Comparison of ENCODE assay signal across 24 mouse cellular contexts in genomic region chr6:35169250-35169649, GRCm38 (mm10). TPM values are rescaled to one million over a fixed set of nuclear protein-coding genes. Genes with fewer than 3 reads are reported as not detected.
DNase-seq lines count a peak whose midpoint lies in the region; ATAC-seq and TF ChIP-seq lines count a peak whose summit lies in the region.
"Had no signal": no experiment of that assay in that cellular context is flagged by ENCODE, and none has a peak within 500 bp of the region (broad histone marks: within the 10 kb centered on the region; RNA-seq: fewer than 3 reads in every experiment).

No protein-coding gene starts in this region.

- H3K4me3 ChIP-seq in kidney, embryonic 15.5 days (replicated peaks), result no peak overlapping the region
- H3K4me3 ChIP-seq in brown adipose tissue, adult 24 weeks (ENCODE audit: insufficient read depth, low read depth, low read length), result no peak overlapping the region
- H3K4me3 ChIP-seq in kidney, postnatal 0 days (replicated peaks; ENCODE audit: low read depth, low read length), result no peak overlapping the region
- H3K4me3 ChIP-seq in liver, embryonic 16.5 days (ENCODE audit: low read depth, low read length), result no peak overlapping the region
- no peak overlapping the region for H3K4me3 ChIP-seq in hindbrain, embryonic 11.5 days (ENCODE audit: low read depth, low read length)
- H3K4me3 ChIP-seq in gastrocnemius, adult 2 months, result no peak overlapping the region
- H3K4me3 ChIP-seq: embryonic facial prominence, embryonic 15.5 days; hindbrain, embryonic 12.5 days; layer of hippocampus, adult 2 months; limb, embryonic 12.5 days; neural tube, embryonic 15.5 days had no signal

- no peak for TF ChIP-seq CTCF in kidney, postnatal 0 days (IDR thresholded peaks at IDR 0.05; ENCODE audit: low read depth)
- TF ChIP-seq CTCF in gastrocnemius, adult 2 months (IDR thresholded peaks at IDR 0.05), result no peak

- DNase-seq in kidney, adult 18-20 months, result peak; percentile 6
- DNase-seq in kidney, postnatal 0 days (ENCODE audit: low spot score), result no peak
- no peak for DNase-seq in hindbrain, embryonic 11.5 days (ENCODE audit: low spot score)
- DNase-seq in embryo, embryonic 10.5 days (ENCODE audit: low spot score), result no peak
- no peak for DNase-seq in gastrocnemius, adult 2 months
- DNase-seq: adrenal gland, postnatal 14 days; cerebellum, adult 8-10 months; gastrocnemius, postnatal 10 days; heart, adult 11 months; heart, postnatal 10 days; lung, adult 2 months; lung, postnatal 14 days; thymus, postnatal 14 days had no signal

- H3K27me3 ChIP-seq in kidney, embryonic 15.5 days, result no peaks in the 10 kb centered on the region
- no peaks in the 10 kb centered on the region for H3K27me3 ChIP-seq in kidney, postnatal 0 days (ENCODE audit: insufficient read depth, low read length)
- no peaks in the 10 kb centered on the region for H3K27me3 ChIP-seq in liver, embryonic 16.5 days (ENCODE audit: control insufficient read depth, insufficient read depth, low read depth, low read length)
- no peaks in the 10 kb centered on the region for H3K27me3 ChIP-seq in hindbrain, embryonic 11.5 days (ENCODE audit: control insufficient read depth, insufficient read depth, low read length)
- H3K27me3 ChIP-seq: embryonic facial prominence, embryonic 15.5 days; hindbrain, embryonic 12.5 days; limb, embryonic 12.5 days; neural tube, embryonic 15.5 days had no signal

- H3K36me3 ChIP-seq in kidney, embryonic 15.5 days, result no peaks in the 10 kb centered on the region
- H3K36me3 ChIP-seq in kidney, postnatal 0 days (ENCODE audit: insufficient read depth, low read length), result no peaks in the 10 kb centered on the region
- H3K36me3 ChIP-seq in liver, embryonic 16.5 days (ENCODE audit: control insufficient read depth, insufficient read depth), result no peaks in the 10 kb centered on the region
- H3K36me3 ChIP-seq in hindbrain, embryonic 11.5 days (ENCODE audit: control insufficient read depth, insufficient read depth, low read length), result no peaks in the 10 kb centered on the region
- H3K36me3 ChIP-seq: embryonic facial prominence, embryonic 15.5 days; hindbrain, embryonic 12.5 days; limb, embryonic 12.5 days; neural tube, embryonic 15.5 days had no signal

- intact Hi-C loops in gastrocnemius, adult 2 months (cut with DNase I), result no loop called here

- no peaks in the 10 kb centered on the region for H3K4me1 ChIP-seq in kidney, embryonic 15.5 days
- peaks cover 3% of the 10 kb centered on the region; the same call in 1 of the 2 replicates for H3K4me1 ChIP-seq in brown adipose tissue, adult 24 weeks (ENCODE audit: control insufficient read depth, insufficient read depth, insufficient read length, low read length)
- no peaks in the 10 kb centered on the region for H3K4me1 ChIP-seq in kidney, postnatal 0 days (replicated peaks; ENCODE audit: insufficient read depth, low read length)
- H3K4me1 ChIP-seq in liver, embryonic 16.5 days (ENCODE audit: control insufficient read depth, low read depth, low read length), result no peaks in the 10 kb centered on the region
- H3K4me1 ChIP-seq in hindbrain, embryonic 11.5 days (replicated peaks; ENCODE audit: control insufficient read depth, insufficient read depth, low read length), result no peaks in the 10 kb centered on the region
- H3K4me1 ChIP-seq: embryonic facial prominence, embryonic 15.5 days; hindbrain, embryonic 12.5 days; limb, embryonic 12.5 days; neural tube, embryonic 15.5 days had no signal

- no peak overlapping the region for H3K4me2 ChIP-seq in kidney, embryonic 15.5 days
- H3K4me2 ChIP-seq in kidney, postnatal 0 days (ENCODE audit: low read length), result no peak overlapping the region
- no peak overlapping the region for H3K4me2 ChIP-seq in liver, embryonic 16.5 days (ENCODE audit: low read depth, low read length)
- H3K4me2 ChIP-seq in hindbrain, embryonic 11.5 days (replicated peaks; ENCODE audit: low read depth, low read length), result no peak overlapping the region
- H3K4me2 ChIP-seq: embryonic facial prominence, embryonic 15.5 days; heart, embryonic 11.5 days; hindbrain, embryonic 12.5 days; limb, embryonic 12.5 days; midbrain, embryonic 11.5 days; neural tube, embryonic 15.5 days had no signal

- no peak overlapping the region for H3K27ac ChIP-seq in kidney, embryonic 15.5 days
- peak overlapping the region; percentile 40; the same call in 1 of the 2 replicates for H3K27ac ChIP-seq in brown adipose tissue, adult 24 weeks (replicated peaks; ENCODE audit: low read depth, low read length)
- no peak overlapping the region for H3K27ac ChIP-seq in kidney, postnatal 0 days
- no peak overlapping the region for H3K27ac ChIP-seq in liver, embryonic 16.5 days (ENCODE audit: low read length)
- no peak overlapping the region for H3K27ac ChIP-seq in hindbrain, embryonic 11.5 days (ENCODE audit: low read depth, low read length)
- H3K27ac ChIP-seq in gastrocnemius, adult 2 months, result no peak overlapping the region
- H3K27ac ChIP-seq: embryonic facial prominence, embryonic 15.5 days; hindbrain, embryonic 12.5 days; layer of hippocampus, adult 2 months; limb, embryonic 12.5 days; neural tube, embryonic 15.5 days had no signal

- no peaks in the 10 kb centered on the region for H3K9me3 ChIP-seq in kidney, embryonic 15.5 days (replicated peaks)
- H3K9me3 ChIP-seq in kidney, postnatal 0 days (replicated peaks; ENCODE audit: low read length), result no peaks in the 10 kb centered on the region
- H3K9me3 ChIP-seq in liver, embryonic 16.5 days (replicated peaks; ENCODE audit: control insufficient read depth, low read length), result no peaks in the 10 kb centered on the region
- no peaks in the 10 kb centered on the region for H3K9me3 ChIP-seq in hindbrain, embryonic 11.5 days (ENCODE audit: control insufficient read depth, low read length)
- H3K9me3 ChIP-seq: embryonic facial prominence, embryonic 15.5 days; hindbrain, embryonic 12.5 days; limb, embryonic 12.5 days; neural tube, embryonic 15.5 days had no signal

- no peak for ATAC-seq in kidney, embryonic 15.5 days (replicated peaks; ENCODE audit: low FRiP score)
- ATAC-seq in kidney, postnatal 0 days (replicated peaks; ENCODE audit: low FRiP score, low read depth), result peak; percentile 69
- peak; percentile 64 for ATAC-seq in liver, embryonic 16.5 days (ENCODE audit: low read depth)
- no peak for ATAC-seq in hindbrain, embryonic 11.5 days (ENCODE audit: low FRiP score)
- ATAC-seq: forebrain, embryonic 14.5 days had no signal

- H3K9ac ChIP-seq in kidney, embryonic 15.5 days, result no peak overlapping the region
- no peak overlapping the region for H3K9ac ChIP-seq in kidney, postnatal 0 days (ENCODE audit: low read depth, low read length)
- H3K9ac ChIP-seq in liver, embryonic 16.5 days (ENCODE audit: low read depth, low read length), result no peak overlapping the region
- H3K9ac ChIP-seq in hindbrain, embryonic 11.5 days (ENCODE audit: low read depth, low read length), result no peak overlapping the region
- H3K9ac ChIP-seq: embryonic facial prominence, embryonic 15.5 days; hindbrain, embryonic 12.5 days; limb, embryonic 12.5 days; neural tube, embryonic 15.5 days had no signal

- WGBS in kidney, embryonic 15.5 days, result 78% methylated on average over 4 of the region's 4 CpGs
- 77% methylated on average over 4 of the region's 4 CpGs for WGBS in kidney, postnatal 0 days
- 51% methylated on average over 4 of the region's 4 CpGs for WGBS in liver, embryonic 16.5 days (ENCODE audit: insufficient replicate concordance)
- WGBS in hindbrain, embryonic 11.5 days, result 80% methylated on average over 4 of the region's 4 CpGs

RNA-seq across cellular contexts. Expression of gene Nup205, which starts 8.0 kb away (rescaled TPM):
- polyA plus RNA-seq in kidney, embryonic 15.5 days (2015; fragmentation: Nextera tagmentation; extraction: Ambion mirVana), result 38.1 and 43.7 TPM in 2 replicates
- 13.7 and 19.7 TPM in 2 replicates for polyA plus RNA-seq in brown adipose tissue, adult 24 weeks (2012; ENCODE audit: insufficient read depth, insufficient read length, missing spikeins)
- 17.9 and 18.4 TPM in 2 replicates for polyA plus RNA-seq in kidney, postnatal 0 days (2015; fragmentation: Nextera tagmentation; extraction: Ambion mirVana)
- 17.3 and 17.8 TPM in 2 replicates for polyA plus RNA-seq in liver, embryonic 16.5 days (2015; fragmentation: Nextera tagmentation; extraction: Ambion mirVana)
- polyA plus RNA-seq in hindbrain, embryonic 11.5 days (2014; fragmentation: Nextera tagmentation; extraction: Ambion mirVana), result 40.8 and 50.2 TPM in 2 replicates
- 10 to 100 TPM in 1 of 2 experiments, 1 to 10 TPM in 1; 9.3 to 12.5 TPM for total RNA-seq in gastrocnemius, adult 2 months (2021)

RNA-seq across cellular contexts. Expression of gene Cnot4, which starts 35.7 kb away (rescaled TPM):
- 26.1 and 28.2 TPM in 2 replicates for polyA plus RNA-seq in kidney, embryonic 15.5 days (2015; fragmentation: Nextera tagmentation; extraction: Ambion mirVana)
- 8.6 and 12.6 TPM in 2 replicates for polyA plus RNA-seq in brown adipose tissue, adult 24 weeks (2012; ENCODE audit: insufficient read depth, insufficient read length, missing spikeins)
- 21.0 and 23.5 TPM in 2 replicates for polyA plus RNA-seq in kidney, postnatal 0 days (2015; fragmentation: Nextera tagmentation; extraction: Ambion mirVana)
- polyA plus RNA-seq in liver, embryonic 16.5 days (2015; fragmentation: Nextera tagmentation; extraction: Ambion mirVana), result 11.0 and 12.5 TPM in 2 replicates
- polyA plus RNA-seq in hindbrain, embryonic 11.5 days (2014; fragmentation: Nextera tagmentation; extraction: Ambion mirVana), result 34.6 and 40.6 TPM in 2 replicates
- total RNA-seq in gastrocnemius, adult 2 months (2021), result 10 to 100 TPM; 31.2 to 32.0 TPM

Comparison
In these comparisons a context has a peak if more than half of its experiments do, and no peak if none do; other contexts are left out.
1. ATAC-seq: peak in kidney, postnatal 0 days (single experiment) and liver, embryonic 16.5 days (single experiment); none in kidney, embryonic 15.5 days (single experiment) and hindbrain, embryonic 11.5 days (single experiment).